Mouse (Mus musculus) c-Kit-positive CD71-positive TER-119-negative erythroid progenitor cells, embryonic 14.5 days (primary cell): Measurements from ENCODE around the gene Cd6.

Experiments
- DNase-seq: peaks from one replicate; pipeline ENCODE4 v3.0.0-alpha.2; 2013; ENCODE audit warnings: low read depth

Cd6 gene

GRCm38 (mm10) chr19:10829436-10830175, at the start of gene Cd6:
Gene Cd6, minus strand, starts transcription at chr19:10830058.
- DNase-seq: no peak

- no peak for DNase-seq
These were observed 48.5 kb upstream of the Cd6 start for GRCm38 (mm10) chr19:10878201-10878837.

GRCm38 (mm10) chr19:10871328-10871961, 41.6 kb upstream of the Cd6 start:
- DNase-seq: no peak

- DNase-seq: no peak
These were observed 40.8 kb upstream of the Cd6 start for GRCm38 (mm10) chr19:10870676-10871075.

- DNase-seq: no peak
These were observed 40.1 kb upstream of the Cd6 start, which contains the start of gene Tmem132a for GRCm38 (mm10) chr19:10869886-10870527. Gene Tmem132a, minus strand, starts transcription at chr19:10869940.

DNA sequence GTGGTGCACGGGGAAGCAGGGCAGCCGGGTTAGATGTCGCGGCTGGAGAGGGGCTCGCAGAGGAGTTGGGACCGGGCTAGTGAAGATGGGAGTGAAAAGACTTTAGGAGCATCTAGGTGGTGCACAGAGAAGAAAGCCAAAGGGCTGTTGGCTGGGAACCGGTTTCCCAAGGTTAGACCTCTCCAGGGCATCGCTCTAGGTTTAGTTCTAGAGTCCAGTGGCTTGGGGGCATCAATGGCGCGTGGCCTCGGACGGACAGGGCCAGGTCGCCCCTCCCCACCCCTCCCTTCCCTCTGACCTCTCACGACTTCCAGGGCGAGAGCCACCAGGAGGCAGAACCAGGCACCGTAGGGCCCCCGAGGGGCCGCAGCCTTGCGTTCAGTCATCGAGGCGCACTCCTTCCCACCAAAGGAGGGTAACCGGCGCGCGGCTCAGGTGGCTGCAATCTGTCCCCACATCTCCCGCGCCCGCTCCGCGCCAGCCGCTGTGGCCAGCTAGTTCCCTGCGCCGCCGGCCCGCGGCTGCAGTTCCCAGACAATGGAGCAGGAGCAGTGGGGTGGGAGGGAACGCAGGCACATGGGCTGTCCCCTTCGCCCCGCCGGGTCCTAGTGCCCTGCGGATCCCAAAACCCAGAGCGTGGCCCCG, 39.5 kb upstream of the Cd6 start:
- no peak for DNase-seq

- no peak for DNase-seq
These were observed 38.8 kb upstream of the Cd6 start for GRCm38 (mm10) chr19:10868623-10869141.

DNA sequence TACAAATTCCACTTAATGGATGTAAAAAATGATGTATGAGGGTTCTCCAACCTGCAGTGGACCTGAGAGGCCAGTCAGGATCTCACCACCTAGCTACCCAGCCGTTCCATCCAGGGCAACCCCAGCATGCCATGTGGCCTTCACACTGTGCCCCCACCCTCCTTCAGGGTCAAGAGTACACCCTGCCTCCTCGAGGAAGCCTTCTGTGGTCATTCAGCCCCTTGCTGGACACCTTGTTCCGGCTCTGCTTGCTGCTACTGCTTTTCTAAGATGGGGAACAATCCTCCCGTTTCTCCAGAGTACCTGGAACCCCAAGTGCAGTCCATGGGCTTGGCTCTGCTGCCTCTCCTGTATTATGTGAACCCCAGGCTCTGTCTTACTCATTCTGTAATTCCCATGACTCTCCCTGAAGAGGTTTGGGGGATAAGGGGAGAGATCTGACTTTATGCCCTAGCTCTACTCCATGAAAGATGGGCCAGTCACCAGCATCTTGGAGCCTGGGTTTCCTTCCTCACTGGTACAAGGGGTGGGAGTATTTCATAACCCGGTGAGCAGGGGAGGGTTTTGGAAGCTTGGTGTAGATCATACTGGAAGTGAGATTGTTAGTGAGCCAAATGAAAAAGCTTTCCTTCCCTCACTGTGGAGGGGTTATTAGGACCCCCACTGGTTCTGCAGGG, 38.2 kb upstream of the Cd6 start:
- DNase-seq: no peak

GRCm38 (mm10) chr19:10866351-10866750, 36.5 kb upstream of the Cd6 start:
- no peak for DNase-seq

- DNase-seq: no peak
These were observed 30.2 kb upstream of the Cd6 start for GRCm38 (mm10) chr19:10860072-10860497.

GRCm38 (mm10) chr19:10856520-10856919, 26.7 kb upstream of the Cd6 start:
- no peak for DNase-seq

DNA sequence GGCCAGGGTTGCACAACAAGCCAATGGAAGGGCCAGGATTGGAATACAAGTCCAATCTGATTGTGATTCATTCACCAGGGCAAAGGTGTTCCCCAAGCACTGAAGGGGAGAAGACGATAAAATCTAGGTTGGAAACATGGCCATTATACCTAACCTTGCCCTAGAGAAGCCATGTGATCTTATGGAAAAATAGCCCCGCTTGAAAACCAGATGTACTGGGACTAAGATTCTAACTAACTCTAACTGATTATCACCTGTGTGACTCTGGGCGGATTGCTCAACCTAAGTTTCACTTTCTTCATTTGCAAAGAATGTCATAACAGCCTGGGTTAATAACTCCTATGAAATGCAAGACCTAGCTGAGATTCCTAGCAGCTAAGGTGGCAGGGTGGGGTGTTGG, 25.6 kb upstream of the Cd6 start:
- DNase-seq: no peak

- no peak for DNase-seq
These were observed 17.6 kb upstream of the Cd6 start for GRCm38 (mm10) chr19:10847311-10848087.

DNA sequence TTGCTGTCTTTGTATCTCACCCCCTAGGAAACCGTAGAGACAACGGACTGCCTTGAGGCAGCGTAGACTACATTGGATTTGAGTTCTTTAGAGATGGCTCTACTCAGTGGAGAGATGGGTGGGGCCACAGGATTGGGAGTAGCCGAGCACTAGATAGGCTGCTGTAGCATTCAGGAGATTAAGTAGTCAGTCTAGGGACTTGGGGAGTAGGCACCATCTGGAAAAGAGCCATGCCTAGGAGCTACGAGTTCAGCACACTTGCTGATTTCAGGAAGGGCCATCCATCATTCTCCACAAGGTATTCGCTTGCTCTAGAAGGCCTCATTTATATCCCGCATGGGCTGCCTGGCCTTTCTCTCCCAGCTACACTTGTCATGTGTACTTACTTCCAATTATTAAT, 16.3 kb upstream of the Cd6 start:
- DNase-seq: no peak

- DNase-seq: no peak
These were observed 15.6 kb upstream of the Cd6 start for GRCm38 (mm10) chr19:10845454-10845853.

GRCm38 (mm10) chr19:10844206-10844605, 14.3 kb upstream of the Cd6 start:
- no peak for DNase-seq

DNA sequence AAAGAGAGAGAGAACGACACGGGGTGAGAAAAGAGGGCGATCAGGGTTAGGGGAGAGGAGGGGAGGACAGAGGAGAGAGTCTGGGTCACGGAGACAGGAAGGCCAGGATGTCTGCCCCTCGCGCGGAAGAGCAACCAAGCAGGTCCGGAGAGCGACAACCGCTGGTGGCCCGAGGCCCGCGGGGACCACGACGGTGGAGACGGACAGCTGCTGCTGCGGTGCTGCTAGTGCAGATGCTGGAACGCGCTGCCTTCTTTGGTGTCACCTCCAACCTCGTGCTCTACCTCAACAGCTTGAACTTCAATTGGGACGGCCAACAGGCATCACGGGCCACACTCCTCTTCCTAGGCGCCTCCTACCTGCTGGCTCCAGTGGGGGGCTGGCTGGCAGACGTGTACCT, 13.1 kb upstream of the Cd6 start:
- DNase-seq: no peak

DNA sequence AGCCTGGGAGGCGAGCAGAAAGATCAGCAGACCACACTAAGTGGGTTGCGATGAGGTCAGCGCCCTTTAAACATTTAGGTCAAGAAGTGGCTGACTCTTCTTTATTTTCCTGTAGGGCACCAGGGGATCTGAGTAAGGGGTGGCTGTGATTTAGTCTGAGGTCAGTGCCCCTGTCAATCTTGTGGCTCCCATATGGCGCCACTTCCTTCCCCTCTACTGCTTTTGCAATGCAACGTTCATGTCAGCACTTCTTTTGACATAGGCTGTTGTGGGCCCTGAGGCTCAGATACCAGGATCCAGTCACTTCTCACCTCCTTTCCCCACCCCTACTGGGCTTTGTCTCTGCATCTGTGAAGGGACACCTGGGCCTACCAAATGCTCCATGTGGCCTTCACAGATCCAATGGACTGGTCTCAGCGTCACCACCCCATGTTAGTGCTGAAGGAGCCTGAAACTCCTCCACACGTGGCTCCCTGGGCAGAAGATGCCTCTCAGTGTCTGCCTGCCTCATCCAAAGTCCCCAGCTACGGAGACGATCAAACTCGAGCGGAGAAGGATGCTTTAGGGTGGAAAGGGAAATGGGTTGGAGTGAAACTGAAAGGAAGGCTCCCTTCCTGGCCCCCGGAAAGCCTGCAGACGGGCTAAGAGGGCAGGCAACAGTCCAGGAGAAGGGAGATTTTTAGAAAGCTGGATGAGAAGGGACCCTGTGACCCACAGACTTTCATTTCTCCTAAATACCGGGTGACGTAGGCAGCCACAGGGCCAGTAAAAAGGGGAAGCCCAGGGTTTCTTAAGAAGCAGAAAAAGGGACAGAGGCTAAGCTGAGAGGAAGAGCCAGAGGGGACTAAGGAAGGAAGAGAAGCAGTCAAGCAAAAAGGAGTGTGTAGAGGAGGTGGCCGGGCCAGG, 12.1 kb upstream of the Cd6 start:
- DNase-seq: no peak
